Mouse (Mus musculus) ES-Bruce4 (cell line): Measurements from ENCODE around the gene Cyp2a4. TPM values are rescaled to one million over a fixed set of nuclear protein-coding genes. Genes with fewer than 3 reads are reported as not detected.

Experiments
- polyA plus RNA-seq: library from polyadenylated mRNA; stranded (reverse); fragments of >200 nt; gene quantifications from 2 replicates; pipeline ENCODE4 v1.2.4, GENCODE M21; 2011; ENCODE audit warnings: low read depth; ENCODE audit not compliant: missing spikeins, insufficient read depth, insufficient read length

The Cyp2a4 gene
- polyA plus RNA-seq, 1 experiment = not detected

Other genes starting within 250 kb of the Cyp2a4 start
- gene Cyp2b13, start 245.7 kb upstream of the Cyp2a4 start, polyA plus RNA-seq = not detected in 2 replicates
- not detected in 2 replicates for gene Cyp2b9, start 133.8 kb upstream of the Cyp2a4 start, polyA plus RNA-seq
- gene Vmn1r184, start 46.8 kb upstream of the Cyp2a4 start, polyA plus RNA-seq = not detected in 2 replicates
- not detected in 2 replicates for gene Nlrp9c, start 96.5 kb downstream of the Cyp2a4 start, polyA plus RNA-seq
- gene Nlrp4a, start 127.9 kb downstream of the Cyp2a4 start, polyA plus RNA-seq = 0.30 TPM in 1 of 2 replicates, not detected in the other
- gene Nlrp9a, start 227.9 kb downstream of the Cyp2a4 start, polyA plus RNA-seq = not detected in 2 replicates